Mouse (Mus musculus): ENCODE data around the gene Gpalpp1. TPM values are rescaled to one million over a fixed set of nuclear protein-coding genes. Genes with fewer than 3 reads are reported as not detected.

Gene Gpalpp1
- total and polyA plus RNA-seq, 3 experiments, result 12.9 to 25.2 (median 20.2) TPM

GRCm38 (mm10) chr14:76153828-76154227 is 43.3 kb upstream of the Gpalpp1 start:
- no peaks in the 10 kb centered on the region for H3K27me3 ChIP-seq (replicated peaks)
- H3K9me3 ChIP-seq (replicated peaks; ENCODE audit: low read length), result no peaks in the 10 kb centered on the region
- TF ChIP-seq MXI1 (IDR thresholded peaks at IDR 0.05; ENCODE audit: low read depth, low read length) (no peak), CHD1 (IDR thresholded peaks at IDR 0.05; ENCODE audit: low read depth, low read length) (0 out of 2 replicates have a peak, but pooled peaks have one; percentile 10), KAT2A (IDR thresholded peaks at IDR 0.05; ENCODE audit: insufficient replicate concordance, low read length) (no peak), CTCF (conservative IDR thresholded peaks at IDR 0.05 in 1 of 2, IDR thresholded peaks at IDR 0.05 in 1 of 2; ENCODE audit: low read depth in 2 of 2, low read length in 2 of 2) (no peak), TCF12 (IDR thresholded peaks at IDR 0.05; ENCODE audit: low read depth, low read length) (no peak), ZNF384 (IDR thresholded peaks at IDR 0.05; ENCODE audit: low read depth, low read length) (no peak), MAFK (IDR thresholded peaks at IDR 0.05; ENCODE audit: insufficient replicate concordance, low read length) (no peak)
- no peak overlapping the region for H3K9ac ChIP-seq (ENCODE audit: insufficient read depth, low read depth)
- no peaks in the 10 kb centered on the region for H3K36me3 ChIP-seq (replicated peaks in 1 of 2; ENCODE audit: control insufficient read depth in 1 of 2, insufficient read depth in 1 of 2, low read length in 1 of 2)
- no peaks in the 10 kb centered on the region for H3K79me2 ChIP-seq (replicated peaks; ENCODE audit: control insufficient read depth, extremely low read depth, insufficient read depth, poor library complexity, severe bottlenecking)
- H3K4me2 ChIP-seq (ENCODE audit: insufficient read depth, low read depth, poor library complexity, severe bottlenecking), result peak overlapping the region; percentile 89; the same call in 1 of the 2 replicates
- no peak overlapping the region for H3K4me3 ChIP-seq (replicated peaks in 1 of 3; ENCODE audit: low read depth in 2 of 3, low read length in 2 of 3, poor library complexity in 1 of 3)
- in situ Hi-C loops (cut with MboI; ENCODE audit: low pct_ligation_motif_present, low pct_unique_long_range_greater_than_20kb, low sequenced_read_pairs), result loop anchor here (5.0 to 25.0 kb wide), 2 partner anchors 318 to 858 kb away; no protein-coding TSS in a partner anchor
- H3K4me1 ChIP-seq (ENCODE audit: control insufficient read depth in 1 of 2, insufficient read depth in 2 of 2), result peaks cover 6 to 25% of the 10 kb centered on the region in 2 experiments
- DNase-seq (ENCODE audit: extremely low read depth), result no peak
- H3K27ac ChIP-seq (ENCODE audit: insufficient read depth, low read depth), result no peak overlapping the region
- dilution Hi-C loops (cut with MboI; ENCODE audit: extremely low pct_ligation_motif_present, extremely low pct_unique_long_range_greater_than_20kb, low sequenced_read_pairs), result no loop called here

DNA sequence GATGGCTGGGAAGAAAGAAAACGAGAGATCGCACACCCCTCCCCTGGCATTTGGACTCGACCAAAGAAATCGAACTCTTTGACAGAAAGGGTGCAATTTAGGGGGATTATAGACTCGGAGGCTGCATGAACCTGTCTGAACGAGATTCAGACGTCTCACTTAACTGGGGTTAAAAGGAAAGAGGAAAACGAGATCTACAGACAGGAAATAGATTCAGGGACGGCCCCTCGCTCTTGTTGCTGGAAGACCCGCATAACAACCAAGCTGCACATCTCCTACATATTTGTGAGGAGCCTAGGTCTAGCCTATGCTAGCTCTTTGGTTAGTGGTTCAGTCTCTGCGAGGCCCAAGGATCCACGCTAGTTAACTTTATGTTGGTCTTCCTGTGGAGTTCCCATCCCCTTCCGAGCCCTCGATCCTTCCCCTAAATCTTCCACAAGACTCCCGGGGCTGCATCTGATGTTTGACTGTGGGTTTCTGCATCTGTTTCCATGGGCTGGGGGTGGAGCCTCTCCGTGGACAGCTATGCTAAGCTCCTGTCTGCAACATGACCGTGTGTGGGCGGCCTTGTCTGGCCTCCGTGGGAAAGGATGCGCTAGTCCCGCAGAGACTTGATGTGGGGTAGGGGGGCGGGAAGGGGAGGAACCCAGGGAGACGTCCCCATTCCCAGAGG is 42.6 kb upstream of the Gpalpp1 start:
- Histone ChIP-seq H3K27me3 (replicated peaks) (no peaks in the 10 kb centered on the region), H3K27ac (ENCODE audit: insufficient read depth, low read depth) (peak overlapping the region; percentile 1; the same call in 1 of the 2 replicates), H3K9ac (ENCODE audit: insufficient read depth, low read depth) (peak overlapping the region; percentile 46), H3K4me2 (ENCODE audit: insufficient read depth, low read depth, poor library complexity, severe bottlenecking) (peak overlapping the region; percentile 89), H3K9me3 (replicated peaks; ENCODE audit: low read length) (no peaks in the 10 kb centered on the region), H3K36me3 (replicated peaks in 1 of 2; ENCODE audit: control insufficient read depth in 1 of 2, insufficient read depth in 1 of 2, low read length in 1 of 2) (no peaks in the 10 kb centered on the region), H3K79me2 (replicated peaks; ENCODE audit: control insufficient read depth, extremely low read depth, insufficient read depth, poor library complexity, severe bottlenecking) (no peaks in the 10 kb centered on the region), H3K4me1 (ENCODE audit: control insufficient read depth in 1 of 2, insufficient read depth in 2 of 2) (peaks cover 10 to 32% of the 10 kb centered on the region in 2 experiments), H3K4me3 (replicated peaks in 1 of 3; ENCODE audit: low read depth in 2 of 3, low read length in 2 of 3, poor library complexity in 1 of 3) (peak overlapping the region; percentile 20 to 91 (median 68))
- dilution Hi-C loops (cut with MboI; ENCODE audit: extremely low pct_ligation_motif_present, extremely low pct_unique_long_range_greater_than_20kb, low sequenced_read_pairs) (no loop called here), in situ Hi-C loops (cut with MboI; ENCODE audit: low pct_ligation_motif_present, low pct_unique_long_range_greater_than_20kb, low sequenced_read_pairs) (loop anchor here (5.0 to 25.0 kb wide), 2 partner anchors 319 to 859 kb away; no protein-coding TSS in a partner anchor)
- DNase-seq (ENCODE audit: extremely low read depth), result peak; percentile 62
- TF ChIP-seq MEF2A (IDR thresholded peaks at IDR 0.05; ENCODE audit: borderline replicate concordance, low read depth, low read length), result peak; percentile 57; the same call in 1 of the 2 replicates
- TF ChIP-seq E2F4 (IDR thresholded peaks at IDR 0.05; ENCODE audit: insufficient replicate concordance, low read depth, low read length), result 0 out of 2 replicates have a peak, but pooled peaks have one; percentile 8
- 0 out of 2 replicates have a peak, but pooled peaks have one; percentile 43 for TF ChIP-seq MYC (IDR thresholded peaks at IDR 0.05; ENCODE audit: low read depth, low read length)
- TF ChIP-seq NRF1 (IDR thresholded peaks at IDR 0.05; ENCODE audit: low read depth, low read length), result no peak
- TF ChIP-seq CHD1 (IDR thresholded peaks at IDR 0.05; ENCODE audit: low read depth, low read length), result 0 out of 2 replicates have a peak, but pooled peaks have one; percentile 35
- TF ChIP-seq MAFK (IDR thresholded peaks at IDR 0.05; ENCODE audit: insufficient replicate concordance, low read length), result no peak
- no peak for TF ChIP-seq HCFC1 (IDR thresholded peaks at IDR 0.05; ENCODE audit: low read depth, low read length)
- no peak for TF ChIP-seq ZNF384 (IDR thresholded peaks at IDR 0.05; ENCODE audit: low read depth, low read length)
- no peak for TF ChIP-seq ELF1 (IDR thresholded peaks at IDR 0.05; ENCODE audit: low read depth, low read length)
- TF ChIP-seq RCOR1 (conservative IDR thresholded peaks at IDR 0.05; ENCODE audit: low read depth, low read length), result no peak
- no peak for TF ChIP-seq MAZ (IDR thresholded peaks at IDR 0.05; ENCODE audit: low read depth, low read length)
- no peak for TF ChIP-seq MXI1 (IDR thresholded peaks at IDR 0.05; ENCODE audit: low read depth, low read length)
- TF ChIP-seq MAX (IDR thresholded peaks at IDR 0.05; ENCODE audit: low read length), result peak; percentile 50; the same call in 1 of the 2 replicates
- peak; percentile 50; the same call in 1 of the 2 replicates for TF ChIP-seq NELFE (IDR thresholded peaks at IDR 0.05; ENCODE audit: low read depth, low read length)
- TF ChIP-seq SMC3 (IDR thresholded peaks at IDR 0.05; ENCODE audit: low read depth, low read length), result no peak
- TF ChIP-seq PAX5 (IDR thresholded peaks at IDR 0.05; ENCODE audit: low read length), result no peak
- no peak; the same call in 1 of the 2 replicates for TF ChIP-seq ETS1 (conservative IDR thresholded peaks at IDR 0.05; ENCODE audit: low read depth, low read length)
- TF ChIP-seq TBP (conservative IDR thresholded peaks at IDR 0.05; ENCODE audit: low read depth, low read length), result no peak
- no peak for TF ChIP-seq TCF12 (IDR thresholded peaks at IDR 0.05; ENCODE audit: low read depth, low read length)
- no peak for TF ChIP-seq KAT2A (IDR thresholded peaks at IDR 0.05; ENCODE audit: insufficient replicate concordance, low read length)
- TF ChIP-seq BHLHE40 (IDR thresholded peaks at IDR 0.05; ENCODE audit: low read depth, low read length), result peak; percentile 33; the same call in 1 of the 2 replicates
- peak; percentile 43; the same call in 1 of the 2 replicates for TF ChIP-seq IRF4 (IDR thresholded peaks at IDR 0.05; ENCODE audit: low read depth, low read length)
- TF ChIP-seq JUN (IDR thresholded peaks at IDR 0.05; ENCODE audit: insufficient read depth, low read depth, low read length), result no peak
- 0 out of 2 replicates have a peak, but pooled peaks have one; percentile 37 for TF ChIP-seq SIN3A (IDR thresholded peaks at IDR 0.05; ENCODE audit: low read length)
